Mouse (Mus musculus) thymus, adult 2 months (tissue): ENCODE data around the gene Slfn8. TPM values are rescaled to one million over a fixed set of nuclear protein-coding genes. Genes with fewer than 3 reads are reported as not detected.

Experiments
- DNase-seq: peaks from one replicate; pipeline ENCODE4 v3.0.0; 2021
- H3K27ac ChIP-seq: fragments of 200-500 bp; 2 replicates; pipeline ENCODE4 v1.5.1; 2012; ENCODE audit warnings: low read length, control low read depth; ENCODE audit not compliant: control insufficient read depth, insufficient read depth
- H3K27me3 ChIP-seq: fragments of 200-500 bp; 2 replicates; pipeline ENCODE4 v1.6.1; 2012; ENCODE audit warnings: mild to moderate bottlenecking, low read length, moderate library complexity, mixed read lengths; ENCODE audit not compliant: control insufficient read depth, insufficient read depth
- H3K36me3 ChIP-seq: fragments of 200-500 bp; 2 replicates; pipeline ENCODE4 v1.6.1; 2012; ENCODE audit warnings: mild to moderate bottlenecking, low read length, moderate library complexity; ENCODE audit not compliant: control insufficient read depth, insufficient read depth
- H3K4me1 ChIP-seq: fragments of 200-500 bp; replicated peaks from 2 replicates; pipeline ENCODE4 v1.6.1; 2012; ENCODE audit warnings: low read length; ENCODE audit not compliant: control insufficient read depth, insufficient read depth
- H3K4me3 ChIP-seq: fragments of 200-500 bp; 2 replicates; pipeline ENCODE4 v1.5.1; 2012; ENCODE audit warnings: mild to moderate bottlenecking, low read length, control low read depth, moderate library complexity; ENCODE audit not compliant: control insufficient read depth, insufficient read depth
- CTCF ChIP-seq: fragments of 200-500 bp; IDR thresholded peaks from 2 replicates; pipeline ENCODE4 v1.5.1; 2012; ENCODE audit warnings: mild to moderate bottlenecking, control low read depth, low read length, moderate library complexity, borderline replicate concordance; ENCODE audit not compliant: control insufficient read depth, poor library complexity, insufficient read depth; ENCODE audit errors: extremely low read depth
- POLR2A ChIP-seq: fragments of 200-500 bp; IDR thresholded peaks from 2 replicates; pipeline ENCODE4 v1.6.1; 2012; ENCODE audit warnings: mild to moderate bottlenecking, low read length, control low read depth, moderate library complexity; ENCODE audit not compliant: control insufficient read depth, poor library complexity, insufficient read depth; ENCODE audit errors: extremely low read depth
- WGBS: fragments of 180-500 bp; shearing (Covaris S2); methylation state at CpG from one replicate; pipeline ENCODE4 v1.1.7; 2018; 5-methylcytosine and 5-hydroxymethylcytosine counted together
- polyA plus RNA-seq: library from polyadenylated mRNA; depleted of rRNA; stranded (reverse); fragments of >200 nt; gene quantifications from 2 replicates; pipeline ENCODE4 v1.2.3, GENCODE M21; 2012; rRNA removed

Slfn8 gene
- polyA plus RNA-seq, 1 experiment = 4.2 TPM

GRCm38 (mm10) chr11:82956925-82957324, 63.7 kb downstream of the Slfn8 start:
- Histone ChIP-seq H3K4me3 (no peak overlapping the region), H3K4me1 (peaks cover 22% of the 10 kb centered on the region), H3K36me3 (no peaks in the 10 kb centered on the region), H3K27ac (no peak overlapping the region), H3K27me3 (no peaks in the 10 kb centered on the region)
- WGBS = 86% methylated on average over 10 of the region's 10 CpGs
- DNase-seq = no peak
- TF ChIP-seq POLR2A = no peak
- TF ChIP-seq CTCF = no peak

GRCm38 (mm10) chr11:82954631-82955030, 66.0 kb downstream of the Slfn8 start:
- no peaks in the 10 kb centered on the region for H3K27me3 ChIP-seq
- DNase-seq = no peak
- WGBS = 63% methylated on average over 6 of the region's 6 CpGs
- no peak overlapping the region for H3K27ac ChIP-seq
- no peak overlapping the region for H3K4me3 ChIP-seq
- peaks cover 23% of the 10 kb centered on the region for H3K4me1 ChIP-seq
- no peak for TF ChIP-seq POLR2A
- no peak for TF ChIP-seq CTCF
- no peaks in the 10 kb centered on the region for H3K36me3 ChIP-seq

GRCm38 (mm10) chr11:82952612-82953542, 67.7 kb downstream of the Slfn8 start:
- H3K4me1 ChIP-seq = peaks cover 34% of the 10 kb centered on the region
- 13% methylated on average over 9 of the region's 9 CpGs for WGBS
- no peaks in the 10 kb centered on the region for H3K27me3 ChIP-seq
- TF ChIP-seq POLR2A (no peak), CTCF (no peak)
- no peaks in the 10 kb centered on the region for H3K36me3 ChIP-seq
- H3K4me3 ChIP-seq = peak overlapping the region; percentile 57
- peak; percentile 67 for DNase-seq
- H3K27ac ChIP-seq = peak overlapping the region; percentile 90

Other genes starting within 250 kb of the Slfn8 start
- 18.5 and 23.0 TPM in 2 replicates for gene Lig3, start 239.7 kb downstream of the Slfn8 start, polyA plus RNA-seq
- 13.4 and 16.3 TPM in 2 replicates for gene Rffl, start 149.6 kb downstream of the Slfn8 start, polyA plus RNA-seq
- 22.0 and 22.6 TPM in 2 replicates for gene Rad51d, start 130.2 kb downstream of the Slfn8 start, polyA plus RNA-seq
- 0.23 and 0.36 TPM in 2 replicates for gene Fndc8, start 128.7 kb downstream of the Slfn8 start, polyA plus RNA-seq
- 81.4 and 85.8 TPM in 2 replicates for gene Nle1, start 112.4 kb downstream of the Slfn8 start, polyA plus RNA-seq
- 1.2 and 7.1 TPM in 2 replicates for gene Unc45b, start 110.3 kb downstream of the Slfn8 start, polyA plus RNA-seq
- gene Slfn5, start 69.5 kb downstream of the Slfn8 start, polyA plus RNA-seq = 7.0 and 8.4 TPM in 2 replicates
- 3.3 and 4.1 TPM in 2 replicates for gene Slfn9, start 29.0 kb downstream of the Slfn8 start, polyA plus RNA-seq
- gene Slfn2, start 44.3 kb upstream of the Slfn8 start, polyA plus RNA-seq = 40.6 and 44.7 TPM in 2 replicates
- gene Slfn1, start 96.0 kb upstream of the Slfn8 start, polyA plus RNA-seq = 16.3 and 24.3 TPM in 2 replicates
- gene Slfn4, start 154.4 kb upstream of the Slfn8 start, polyA plus RNA-seq = 1.6 and 1.8 TPM in 2 replicates
- 2.7 and 3.0 TPM in 2 replicates for gene Slfn3, start 170.5 kb upstream of the Slfn8 start, polyA plus RNA-seq